Mouse (Mus musculus) myocyte (in vitro differentiated cells): ENCODE results near the gene Slc2a1.

ENCODE experiments used
- E2F4 ChIP-seq: IDR thresholded peaks from one replicate; pipeline ENCODE4 v1.6.1; 2011; ENCODE audit warnings: mild to moderate bottlenecking, control low read depth, moderate library complexity; ENCODE audit not compliant: insufficient read depth
- MAX ChIP-seq: IDR thresholded peaks from one replicate; pipeline ENCODE4 v1.6.1; 2011; ENCODE audit warnings: low read depth, mild to moderate bottlenecking, control low read depth
- MYOD1 ChIP-seq, 3 experiments: IDR thresholded peaks; one replicate each; pipeline ENCODE4 v1.6.1; 2011; ENCODE audit warnings: control low read depth in 2 of 3, low read depth in 2 of 3, mild to moderate bottlenecking in 2 of 3, moderate library complexity in 1 of 3; ENCODE audit not compliant: insufficient read length in 2 of 3, control insufficient read depth in 1 of 3
- POLR2A ChIP-seq: IDR thresholded peaks from one replicate; pipeline ENCODE4 v1.6.1; 2011; ENCODE audit warnings: low read depth, mild to moderate bottlenecking, control low read depth, moderate library complexity; ENCODE audit not compliant: insufficient read length
- POLR2AphosphoS2 ChIP-seq: IDR thresholded peaks from one replicate; pipeline ENCODE4 v1.6.1; 2011; ENCODE audit warnings: low read depth, control low read depth; ENCODE audit not compliant: insufficient read length
- REST ChIP-seq: IDR thresholded peaks from one replicate; pipeline ENCODE4 v1.6.1; 2011; ENCODE audit warnings: mild to moderate bottlenecking, control low read depth, moderate library complexity; ENCODE audit not compliant: insufficient read depth, insufficient read length
- SRF ChIP-seq: IDR thresholded peaks from one replicate; pipeline ENCODE4 v1.6.1; 2011; ENCODE audit warnings: low read depth; ENCODE audit not compliant: control insufficient read depth, insufficient read length

DNA sequence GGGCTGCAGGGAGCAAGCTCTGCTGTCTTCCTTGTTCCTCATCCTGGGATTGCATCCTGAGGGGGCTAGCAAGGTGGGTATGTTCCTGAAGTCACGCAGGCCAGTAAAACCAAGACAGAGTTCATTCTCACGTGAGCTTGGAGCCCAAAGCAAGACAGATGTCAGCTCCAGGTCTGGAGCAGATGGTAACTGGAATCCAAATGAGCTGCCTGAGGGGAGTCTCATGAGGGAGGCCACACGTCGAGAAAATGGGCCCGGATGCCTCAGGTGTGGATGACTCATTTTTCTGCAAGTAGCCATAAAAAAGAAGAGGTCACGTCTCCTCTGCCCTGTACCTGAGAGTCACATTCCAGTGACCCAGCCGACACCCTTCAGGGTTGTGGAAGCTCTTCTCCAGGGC is 14.6 kb upstream of the Slc2a1 start:
- TF ChIP-seq MYOD1 (IDR thresholded peaks at IDR 0.05; ENCODE audit: control insufficient read depth in 1 of 3, insufficient read length in 2 of 3, low read depth in 2 of 3): no peak
- TF ChIP-seq E2F4: no peak
- no peak for TF ChIP-seq POLR2A
- TF ChIP-seq MAX: no peak
- TF ChIP-seq SRF: no peak
- no peak for TF ChIP-seq POLR2AphosphoS2
- no peak for TF ChIP-seq REST
